Mouse (Mus musculus) embryonic facial prominence, embryonic 15.5 days (tissue): ENCODE results near the gene Clmn. TPM values are rescaled to one million over a fixed set of nuclear protein-coding genes. Genes with fewer than 3 reads are reported as not detected.

Experiments
- ATAC-seq: fragments of 200-750 bp; cut with Nextera tagmentation; 2 replicates; pipeline ENCODE4 v1.8.0; 2017; ENCODE audit warnings: low read depth, moderate TSS enrichment; ENCODE audit not compliant: insufficient number of reproducible peaks, low FRiP score, low TSS enrichment
- H3K27ac ChIP-seq: fragments of 300-500 bp; sonication (generic); replicated peaks from 2 replicates; pipeline ENCODE4 v1.5.1; 2015; ENCODE audit warnings: mild to moderate bottlenecking, inconsistent platforms
- H3K27me3 ChIP-seq: fragments of 300-500 bp; sonication (generic); 2 replicates; pipeline ENCODE4 v1.6.1; 2015; ENCODE audit warnings: inconsistent platforms
- H3K36me3 ChIP-seq: fragments of 300-500 bp; sonication (generic); 2 replicates; pipeline ENCODE4 v1.6.1; 2015; ENCODE audit warnings: mild to moderate bottlenecking, inconsistent platforms
- H3K4me1 ChIP-seq: fragments of 300-500 bp; sonication (generic); 2 replicates; pipeline ENCODE4 v1.6.1; 2015; ENCODE audit warnings: inconsistent platforms
- H3K4me2 ChIP-seq: fragments of 300-500 bp; sonication (generic); replicated peaks from 2 replicates; pipeline ENCODE4 v1.6.1; 2015; ENCODE audit warnings: mild to moderate bottlenecking, inconsistent platforms
- H3K4me3 ChIP-seq: fragments of 300-500 bp; sonication (generic); replicated peaks from 2 replicates; pipeline ENCODE4 v1.5.1; 2015; ENCODE audit warnings: mild to moderate bottlenecking, inconsistent platforms
- H3K9ac ChIP-seq: fragments of 300-500 bp; sonication (generic); 2 replicates; pipeline ENCODE4 v1.6.1; 2015; ENCODE audit warnings: inconsistent platforms
- H3K9me3 ChIP-seq: fragments of 300-500 bp; sonication (generic); replicated peaks from 2 replicates; pipeline ENCODE4 v1.6.1; 2016; ENCODE audit warnings: inconsistent platforms
- WGBS: fragments of 180-500 bp; shearing (Covaris S2); methylation state at CpG from one replicate; pipeline ENCODE4 v1.1.7; 2015; 5-methylcytosine and 5-hydroxymethylcytosine counted together
- polyA plus RNA-seq: library from polyadenylated mRNA; unstranded; fragments of >200 nt; fragmentation: Nextera tagmentation; extraction: Ambion mirVana; gene quantifications from 2 replicates; pipeline ENCODE4 v1.2.1, GENCODE M21; 2015

Clmn gene
- polyA plus RNA-seq, 1 experiment from 2014 or later, result 4.1 TPM

- WGBS, result 87% methylated on average over 2 of the region's 2 CpGs
- H3K36me3 ChIP-seq, result no peaks in the 10 kb centered on the region
- peaks cover 29% of the 10 kb centered on the region for H3K4me1 ChIP-seq
These were observed 10.1 kb downstream of the Clmn start for GRCm38 (mm10) chr12:104854826-104855225.

GRCm38 (mm10) chr12:104853374-104853773, 11.5 kb downstream of the Clmn start:
- H3K9ac ChIP-seq, result no peak overlapping the region
- H3K4me1 ChIP-seq, result peaks cover 16% of the 10 kb centered on the region
- H3K4me2 ChIP-seq, result no peak overlapping the region
- no peak for ATAC-seq
- no peak overlapping the region for H3K4me3 ChIP-seq
- WGBS, result 70% methylated on average over 7 of the region's 7 CpGs
- H3K36me3 ChIP-seq, result no peaks in the 10 kb centered on the region
- H3K27ac ChIP-seq, result no peak overlapping the region
- H3K9me3 ChIP-seq, result no peaks in the 10 kb centered on the region
- H3K27me3 ChIP-seq, result no peaks in the 10 kb centered on the region

More at GRCm38 (mm10) chr12:104854826-104855225, 10.1 kb downstream of the Clmn start:
- Histone ChIP-seq H3K9ac (no peak overlapping the region), H3K4me3 (no peak overlapping the region), H3K4me2 (no peak overlapping the region), H3K27ac (no peak overlapping the region), H3K9me3 (no peaks in the 10 kb centered on the region), H3K27me3 (no peaks in the 10 kb centered on the region)
- no peak for ATAC-seq

GRCm38 (mm10) chr12:104851711-104852508, 13.0 kb downstream of the Clmn start:
- H3K4me3 ChIP-seq, result 0 out of 2 replicates have a peak overlapping the region, but pooled peaks have one; percentile 7
- no peak overlapping the region for H3K27ac ChIP-seq
- 26% methylated on average over 16 of the region's 16 CpGs for WGBS
- H3K36me3 ChIP-seq, result no peaks in the 10 kb centered on the region
- no peak overlapping the region for H3K9ac ChIP-seq
- peak; percentile 67; the same call in 1 of the 2 replicates for ATAC-seq
- no peaks in the 10 kb centered on the region for H3K9me3 ChIP-seq
- H3K4me2 ChIP-seq, result peak overlapping the region; percentile 27
- no peaks in the 10 kb centered on the region for H3K27me3 ChIP-seq
- H3K4me1 ChIP-seq, result peaks cover 16% of the 10 kb centered on the region

- peaks cover 26% of the 10 kb centered on the region for H3K4me1 ChIP-seq
- no peaks in the 10 kb centered on the region for H3K9me3 ChIP-seq
- no peak overlapping the region for H3K4me3 ChIP-seq
- no peak overlapping the region for H3K4me2 ChIP-seq
- H3K27ac ChIP-seq, result no peak overlapping the region
- ATAC-seq, result no peak
- no peaks in the 10 kb centered on the region for H3K27me3 ChIP-seq
- 86% methylated on average over 7 of the region's 7 CpGs for WGBS
- no peaks in the 10 kb centered on the region for H3K36me3 ChIP-seq
- H3K9ac ChIP-seq, result no peak overlapping the region
These were observed 14.8 kb downstream of the Clmn start for GRCm38 (mm10) chr12:104850119-104850518.

GRCm38 (mm10) chr12:104848667-104849066, 16.2 kb downstream of the Clmn start:
- no peak overlapping the region for H3K27ac ChIP-seq
- H3K4me2 ChIP-seq, result no peak overlapping the region
- no peaks in the 10 kb centered on the region for H3K9me3 ChIP-seq
- no peaks in the 10 kb centered on the region for H3K36me3 ChIP-seq
- no peak for ATAC-seq
- 78% methylated on average over 9 of the region's 9 CpGs for WGBS
- H3K9ac ChIP-seq, result no peak overlapping the region
- H3K4me3 ChIP-seq, result no peak overlapping the region
- H3K27me3 ChIP-seq, result no peaks in the 10 kb centered on the region
- peaks cover 31% of the 10 kb centered on the region for H3K4me1 ChIP-seq

- 76% methylated on average over 4 of the region's 4 CpGs for WGBS
- H3K9ac ChIP-seq, result no peak overlapping the region
- H3K4me1 ChIP-seq, result peaks cover 27% of the 10 kb centered on the region
- H3K36me3 ChIP-seq, result no peaks in the 10 kb centered on the region
- no peak overlapping the region for H3K4me3 ChIP-seq
- H3K4me2 ChIP-seq, result no peak overlapping the region
- no peak overlapping the region for H3K27ac ChIP-seq
- no peak for ATAC-seq
- H3K27me3 ChIP-seq, result no peaks in the 10 kb centered on the region
- no peaks in the 10 kb centered on the region for H3K9me3 ChIP-seq
These were observed 17.6 kb downstream of the Clmn start for GRCm38 (mm10) chr12:104847227-104847626.

GRCm38 (mm10) chr12:104845707-104846106, 19.2 kb downstream of the Clmn start:
- H3K9ac ChIP-seq, result 0 out of 2 replicates have a peak overlapping the region, but pooled peaks have one; percentile 4
- peak overlapping the region; percentile 46 for H3K4me2 ChIP-seq
- H3K27me3 ChIP-seq, result no peaks in the 10 kb centered on the region
- WGBS, result 3% methylated on average over 11 of the region's 11 CpGs
- H3K27ac ChIP-seq, result 0 out of 2 replicates have a peak overlapping the region, but pooled peaks have one; percentile 11
- peak; percentile 68 for ATAC-seq
- no peaks in the 10 kb centered on the region for H3K9me3 ChIP-seq
- H3K4me3 ChIP-seq, result peak overlapping the region; percentile 29
- H3K36me3 ChIP-seq, result no peaks in the 10 kb centered on the region
- peaks cover 15% of the 10 kb centered on the region; the same call in 1 of the 2 replicates for H3K4me1 ChIP-seq

- peak overlapping the region; percentile 46; the same call in 1 of the 2 replicates for H3K4me2 ChIP-seq
- peaks cover 15% of the 10 kb centered on the region; the same call in 1 of the 2 replicates for H3K4me1 ChIP-seq
- H3K4me3 ChIP-seq, result no peak overlapping the region; the same call in 1 of the 2 replicates
- no peaks in the 10 kb centered on the region for H3K27me3 ChIP-seq
- ATAC-seq, result no peak; the same call in 1 of the 2 replicates
- H3K36me3 ChIP-seq, result no peaks in the 10 kb centered on the region
- H3K27ac ChIP-seq, result no peak overlapping the region
- no peak overlapping the region for H3K9ac ChIP-seq
- no peaks in the 10 kb centered on the region for H3K9me3 ChIP-seq
- WGBS, result 67% methylated on average over 4 of the region's 4 CpGs
These were observed 19.9 kb downstream of the Clmn start for GRCm38 (mm10) chr12:104844989-104845388.

GRCm38 (mm10) chr12:104844279-104844678, 20.6 kb downstream of the Clmn start:
- Histone ChIP-seq H3K4me1 (peaks cover 15% of the 10 kb centered on the region; the same call in 1 of the 2 replicates), H3K9ac (no peak overlapping the region), H3K4me3 (no peak overlapping the region), H3K9me3 (no peaks in the 10 kb centered on the region), H3K4me2 (no peak overlapping the region), H3K36me3 (no peaks in the 10 kb centered on the region), H3K27ac (no peak overlapping the region), H3K27me3 (no peaks in the 10 kb centered on the region)
- no peak for ATAC-seq
- 74% methylated on average over 4 of the region's 4 CpGs for WGBS

- H3K4me1 ChIP-seq, result peaks cover 21% of the 10 kb centered on the region; the same call in 1 of the 2 replicates
- H3K27me3 ChIP-seq, result no peaks in the 10 kb centered on the region
- no peak for ATAC-seq
- no peak overlapping the region for H3K4me2 ChIP-seq
- WGBS, result 82% methylated on average over 3 of the region's 3 CpGs
- H3K4me3 ChIP-seq, result no peak overlapping the region
- H3K9ac ChIP-seq, result no peak overlapping the region
- no peaks in the 10 kb centered on the region for H3K36me3 ChIP-seq
- H3K27ac ChIP-seq, result no peak overlapping the region
- H3K9me3 ChIP-seq, result no peaks in the 10 kb centered on the region
These were observed 23.6 kb downstream of the Clmn start for GRCm38 (mm10) chr12:104841256-104841655.

GRCm38 (mm10) chr12:104838987-104839386, 25.9 kb downstream of the Clmn start:
- 57% methylated on average over 4 of the region's 4 CpGs for WGBS
- no peak overlapping the region for H3K4me3 ChIP-seq
- ATAC-seq, result no peak

More at GRCm38 (mm10) chr12:104838987-104839386, 25.9 kb downstream of the Clmn start:
- Histone ChIP-seq H3K36me3 (no peaks in the 10 kb centered on the region), H3K4me1 (peaks cover 6% of the 10 kb centered on the region; the same call in 1 of the 2 replicates), H3K27ac (no peak overlapping the region), H3K9ac (no peak overlapping the region), H3K4me2 (no peak overlapping the region), H3K9me3 (no peaks in the 10 kb centered on the region), H3K27me3 (no peaks in the 10 kb centered on the region)
